In the genomic region with DNA sequence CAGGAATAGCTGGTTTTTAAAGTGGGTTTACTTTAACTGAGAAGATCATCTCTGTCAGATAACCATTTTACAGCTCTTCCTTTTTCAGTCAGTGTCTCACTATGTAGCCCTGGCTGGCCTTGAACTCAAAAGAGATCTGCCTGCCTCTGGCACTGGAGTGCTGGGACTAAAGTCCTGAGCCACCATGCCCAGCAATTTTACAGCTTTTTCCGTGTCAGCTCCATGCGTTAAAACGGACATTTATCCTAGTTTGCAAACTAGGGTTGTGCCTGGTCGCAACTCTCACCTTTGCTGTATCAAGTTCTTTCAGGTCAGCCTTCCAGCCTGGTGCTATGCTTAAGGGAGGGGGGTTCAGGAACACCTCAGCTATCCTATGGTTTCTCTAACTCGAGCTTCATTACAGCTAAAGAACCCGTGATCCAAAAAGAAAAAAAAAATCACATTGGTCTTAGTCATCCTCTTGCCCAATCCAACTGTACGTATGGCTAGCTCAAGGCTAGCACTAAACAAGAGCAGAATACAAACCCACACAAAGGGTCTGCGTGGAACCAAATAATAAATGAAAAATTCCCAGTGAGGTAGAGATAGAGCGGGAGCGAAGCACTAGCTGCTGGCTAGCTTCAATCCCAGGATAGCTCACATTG, we compare ENCODE assay signal across 8 mouse cellular contexts. TPM values are rescaled to one million over a fixed set of nuclear protein-coding genes. Genes with fewer than 3 reads are reported as not detected.
DNase-seq lines count a peak whose midpoint lies in the region; ATAC-seq and TF ChIP-seq lines count a peak whose summit lies in the region.

No protein-coding gene starts in this region.

- H3K27me3 ChIP-seq in kidney, embryonic 16.5 days (ENCODE audit: insufficient read depth, low read length), result no peaks in the 10 kb centered on the region; the same call in 1 of the 2 replicates
- H3K27me3 ChIP-seq in intestine, embryonic 14.5 days (replicated peaks; ENCODE audit: control insufficient read depth, insufficient read depth, low read length), result no peaks in the 10 kb centered on the region
- no peaks in the 10 kb centered on the region for H3K27me3 ChIP-seq in myocyte (ENCODE audit: control insufficient read depth, insufficient read depth, insufficient read length)

- TF ChIP-seq POLR2A in myocyte (IDR thresholded peaks at IDR 0.05; ENCODE audit: insufficient read length, low read depth), result no peak

- H3K79me2 ChIP-seq in myocyte (ENCODE audit: control insufficient read depth, insufficient read depth), result peaks cover 30% of the 10 kb centered on the region

- H3K36me3 ChIP-seq in kidney, embryonic 16.5 days (ENCODE audit: insufficient read depth, low read length), result no peaks in the 10 kb centered on the region
- H3K36me3 ChIP-seq in intestine, embryonic 14.5 days (ENCODE audit: control insufficient read depth, insufficient read depth, low read length), result no peaks in the 10 kb centered on the region
- H3K36me3 ChIP-seq in myocyte (ENCODE audit: control insufficient read depth, insufficient read depth), result no peaks in the 10 kb centered on the region

- H3K4me1 ChIP-seq in kidney, embryonic 16.5 days (ENCODE audit: insufficient read depth, low read length), result no peaks in the 10 kb centered on the region
- no peaks in the 10 kb centered on the region for H3K4me1 ChIP-seq in intestine, embryonic 14.5 days (replicated peaks; ENCODE audit: control insufficient read depth, insufficient read depth, low read length)

- peak overlapping the region; percentile 65 for H3K4me3 ChIP-seq in kidney, embryonic 16.5 days (ENCODE audit: low read length)
- peak overlapping the region; percentile 55 for H3K4me3 ChIP-seq in intestine, embryonic 14.5 days (ENCODE audit: low read depth, low read length)
- H3K4me3 ChIP-seq in myocyte, result peak overlapping the region; percentile 66

- WGBS in kidney, embryonic 16.5 days, result 29% methylated on average over 10 of the region's 10 CpGs
- 22% methylated on average over 10 of the region's 10 CpGs for WGBS in intestine, embryonic 14.5 days

- peak; percentile 2; the same call in 1 of the 2 replicates for ATAC-seq in kidney, embryonic 16.5 days (ENCODE audit: low FRiP score, low TSS enrichment)
- ATAC-seq in common myeloid progenitor, adult 5-6 weeks (replicated peaks; ENCODE audit: low read depth, poor library complexity, severe bottlenecking), result 0 out of 2 replicates have a peak, but pooled peaks have one; percentile 10
- ATAC-seq in intestine, embryonic 14.5 days (replicated peaks; ENCODE audit: low FRiP score, low TSS enrichment, low read depth), result no peak

- H3K4me2 ChIP-seq in kidney, embryonic 16.5 days (replicated peaks; ENCODE audit: low read depth, low read length), result peak overlapping the region; percentile 64
- H3K4me2 ChIP-seq in intestine, embryonic 14.5 days (ENCODE audit: low read length), result peak overlapping the region; percentile 49
- peak overlapping the region; percentile 78 for H3K4me2 ChIP-seq in myocyte (ENCODE audit: low read depth)

- H3K9me3 ChIP-seq in kidney, embryonic 16.5 days (ENCODE audit: low read length), result no peaks in the 10 kb centered on the region
- no peaks in the 10 kb centered on the region for H3K9me3 ChIP-seq in intestine, embryonic 14.5 days (ENCODE audit: control insufficient read depth, low read length)

- H3ac ChIP-seq in myocyte (ENCODE audit: control insufficient read depth, insufficient read length), result no peak overlapping the region

- DNase-seq in kidney, adult 11 months, result no peak
- no peak for DNase-seq in intestine, embryonic 14.5 days (ENCODE audit: low spot score)
- no peak for DNase-seq in cerebellum, adult 8-10 months
- no peak for DNase-seq in thymus, adult 18-20 months
- no peak for DNase-seq in lung, postnatal 10 days

- H3K9ac ChIP-seq in kidney, embryonic 16.5 days (replicated peaks; ENCODE audit: low read length), result peak overlapping the region; percentile 65
- peak overlapping the region; percentile 51 for H3K9ac ChIP-seq in intestine, embryonic 14.5 days (ENCODE audit: low read length)

- H3K27ac ChIP-seq in kidney, embryonic 16.5 days (ENCODE audit: low read length), result peak overlapping the region; percentile 68
- peak overlapping the region; percentile 54; the same call in 1 of the 2 replicates for H3K27ac ChIP-seq in intestine, embryonic 14.5 days (ENCODE audit: low read depth)

TF ChIP-seq in myocyte, 11 proteins besides CTCF, POLR2A, EP300 and RAD21:
- TF ChIP-seq CEBPB (IDR thresholded peaks at IDR 0.05; ENCODE audit: insufficient read depth, poor library complexity, severe bottlenecking) (peak; percentile 44; the same call in 1 of the 2 replicates), MAX (IDR thresholded peaks at IDR 0.05; ENCODE audit: low read depth) (no peak), E2F4 (IDR thresholded peaks at IDR 0.05; ENCODE audit: insufficient read depth) (no peak), TCF12 (IDR thresholded peaks at IDR 0.05; ENCODE audit: insufficient read depth, poor library complexity, severe bottlenecking) (no peak), USF1 (IDR thresholded peaks at IDR 0.05; ENCODE audit: low read depth) (no peak), POLR2AphosphoS2 (IDR thresholded peaks at IDR 0.05; ENCODE audit: insufficient read length, low read depth) (no peak)
TF ChIP-seq in myocyte: peak in this region for 1.

RNA-seq across cellular contexts. Expression of a gene that starts 0.9 kb away (rescaled TPM):
- polyA plus RNA-seq in kidney, embryonic 16.5 days (2015; fragmentation: Nextera tagmentation; extraction: Ambion mirVana), result 5.2 and 7.0 TPM in 2 replicates
- total RNA-seq in common myeloid progenitor, adult 5-6 weeks (2017), result 7.4 and 9.5 TPM in 2 replicates
- polyA plus RNA-seq in intestine, embryonic 14.5 days (2014; fragmentation: Nextera tagmentation; extraction: Ambion mirVana), result 7.1 and 7.4 TPM in 2 replicates
- 6.2 TPM for polyA plus RNA-seq in myocyte (2012; fragmentation: generic; extraction: Trizol)

RNA-seq across cellular contexts. Expression of a gene that starts 0.9 kb away (rescaled TPM):
- polyA plus RNA-seq in kidney, embryonic 16.5 days (2015; fragmentation: Nextera tagmentation; extraction: Ambion mirVana), result 168 and 172 TPM in 2 replicates
- total RNA-seq in common myeloid progenitor, adult 5-6 weeks (2017), result 169 and 185 TPM in 2 replicates
- 84.7 and 93.2 TPM in 2 replicates for polyA plus RNA-seq in intestine, embryonic 14.5 days (2014; fragmentation: Nextera tagmentation; extraction: Ambion mirVana)
- polyA plus RNA-seq in myocyte (2012; fragmentation: generic; extraction: Trizol), result 24.6 TPM

RNA-seq across cellular contexts. Expression of a gene that starts 14.6 kb away (rescaled TPM):
- polyA plus RNA-seq in kidney, embryonic 16.5 days (2015; fragmentation: Nextera tagmentation; extraction: Ambion mirVana), result 332 and 341 TPM in 2 replicates
- 6,063 and 10,653 TPM in 2 replicates for total RNA-seq in common myeloid progenitor, adult 5-6 weeks (2017)
- 523 and 609 TPM in 2 replicates for polyA plus RNA-seq in intestine, embryonic 14.5 days (2014; fragmentation: Nextera tagmentation; extraction: Ambion mirVana)
- 1,272 TPM for polyA plus RNA-seq in myocyte (2012; fragmentation: generic; extraction: Trizol)

RNA-seq across cellular contexts. Expression of a gene that starts 16.7 kb away (rescaled TPM):
- polyA plus RNA-seq in kidney, embryonic 16.5 days (2015; fragmentation: Nextera tagmentation; extraction: Ambion mirVana), result 0.94 and 1.0 TPM in 2 replicates
- total RNA-seq in common myeloid progenitor, adult 5-6 weeks (2017), result 84.5 and 111 TPM in 2 replicates
- 0.76 and 0.77 TPM in 2 replicates for polyA plus RNA-seq in intestine, embryonic 14.5 days (2014; fragmentation: Nextera tagmentation; extraction: Ambion mirVana)
- not detected for polyA plus RNA-seq in myocyte (2012; fragmentation: generic; extraction: Trizol)

RNA-seq across cellular contexts. Expression of a gene that starts 58.4 kb away (rescaled TPM):
- polyA plus RNA-seq in kidney, embryonic 16.5 days (2015; fragmentation: Nextera tagmentation; extraction: Ambion mirVana), result 83.4 and 95.3 TPM in 2 replicates
- total RNA-seq in common myeloid progenitor, adult 5-6 weeks (2017), result 154 and 173 TPM in 2 replicates
- 115 and 122 TPM in 2 replicates for polyA plus RNA-seq in intestine, embryonic 14.5 days (2014; fragmentation: Nextera tagmentation; extraction: Ambion mirVana)
- polyA plus RNA-seq in myocyte (2012; fragmentation: generic; extraction: Trizol), result 24.1 TPM
